Mouse (Mus musculus): ENCODE data around the gene Atp8b4. TPM values are rescaled to one million over a fixed set of nuclear protein-coding genes. Genes with fewer than 3 reads are reported as not detected.
"Not testable (repeated sequence)": the region's sequence is repeated elsewhere in the genome, so short reads cannot be mapped to it uniquely, and the experiment has no call there.

Gene Atp8b4
- polyA plus RNA-seq, 2 experiments: 3.0 to 4.9 TPM

GRCm38 (mm10) chr2:126458661-126459060 is 41.8 kb downstream of the Atp8b4 start:
- DNase-seq (ENCODE audit: low read depth in 3 of 3, low spot score in 3 of 3) (no peak), ATAC-seq (ENCODE audit: insufficient read depth) (no peak)
- Histone ChIP-seq H3K9me3 (ENCODE audit: control insufficient read depth, low read length) (no peaks in the 10 kb centered on the region), H3K4me1 (replicated peaks; ENCODE audit: control insufficient read depth in 2 of 2, insufficient read depth in 2 of 2, low read length in 1 of 2) (no peaks in the 10 kb centered on the region), H3K4me2 (ENCODE audit: low read depth) (no peak overlapping the region), H3K27ac (no peak overlapping the region), H3K9ac (replicated peaks) (no peak overlapping the region), H3K4me3 (ENCODE audit: insufficient read depth in 1 of 2, low read depth in 2 of 2, low read length in 2 of 2) (no peak overlapping the region), H3K36me3 (replicated peaks; ENCODE audit: control insufficient read depth, insufficient read depth, low read depth) (no peaks in the 10 kb centered on the region), H3K27me3 (ENCODE audit: control insufficient read depth, insufficient read depth, low read length) (no peaks in the 10 kb centered on the region)
- no peak for TF ChIP-seq CTCF (IDR thresholded peaks at IDR 0.05; ENCODE audit: low read depth)
- TF ChIP-seq EP300 (IDR thresholded peaks at IDR 0.05; ENCODE audit: low read depth): no peak
- 65% methylated on average over 2 of the region's 2 CpGs for WGBS (ENCODE audit: insufficient replicate concordance)

GRCm38 (mm10) chr2:126457759-126458158 is 42.7 kb downstream of the Atp8b4 start:
- H3K27me3 ChIP-seq (ENCODE audit: control insufficient read depth, insufficient read depth, low read length); H3K4me2 ChIP-seq (ENCODE audit: low read depth); H3K9me3 ChIP-seq (ENCODE audit: control insufficient read depth, low read length); H3K9ac ChIP-seq (replicated peaks); H3K4me1 ChIP-seq (replicated peaks; ENCODE audit: control insufficient read depth in 2 of 2, insufficient read depth in 2 of 2, low read length in 1 of 2); ATAC-seq (ENCODE audit: insufficient read depth); H3K27ac ChIP-seq; H3K4me3 ChIP-seq (ENCODE audit: insufficient read depth in 1 of 2, low read depth in 2 of 2, low read length in 2 of 2); H3K36me3 ChIP-seq (replicated peaks; ENCODE audit: control insufficient read depth, insufficient read depth, low read depth); DNase-seq (ENCODE audit: low read depth in 3 of 3, low spot score in 3 of 3): not testable (repeated sequence)
- TF ChIP-seq CTCF (IDR thresholded peaks at IDR 0.05; ENCODE audit: low read depth): peak; percentile 34
- 16% methylated on average over 2 of the region's 2 CpGs for WGBS (ENCODE audit: insufficient replicate concordance)

- H3K9me3 ChIP-seq (ENCODE audit: control insufficient read depth, low read length): no peaks in the 10 kb centered on the region
- H3K27me3 ChIP-seq (ENCODE audit: control insufficient read depth, insufficient read depth, low read length): no peaks in the 10 kb centered on the region
- no peak overlapping the region for H3K4me3 ChIP-seq (ENCODE audit: insufficient read depth in 1 of 2, low read depth in 2 of 2, low read length in 2 of 2)
- no peak overlapping the region for H3K4me2 ChIP-seq (ENCODE audit: low read depth)
- WGBS (ENCODE audit: insufficient replicate concordance): 60% methylated on average over 7 of the region's 7 CpGs
- no peak overlapping the region for H3K27ac ChIP-seq
- no peaks in the 10 kb centered on the region for H3K36me3 ChIP-seq (replicated peaks; ENCODE audit: control insufficient read depth, insufficient read depth, low read depth)
- H3K4me1 ChIP-seq (replicated peaks; ENCODE audit: control insufficient read depth in 2 of 2, insufficient read depth in 2 of 2, low read length in 1 of 2): no peaks in the 10 kb centered on the region
- no peak overlapping the region for H3K9ac ChIP-seq (replicated peaks)
- no peak for TF ChIP-seq EP300 (IDR thresholded peaks at IDR 0.05; ENCODE audit: low read depth)
- no peak for TF ChIP-seq CTCF (IDR thresholded peaks at IDR 0.05; ENCODE audit: low read depth)
- DNase-seq (ENCODE audit: low read depth in 3 of 3, low spot score in 3 of 3) (no peak), ATAC-seq (ENCODE audit: insufficient read depth) (no peak)
Observed at GRCm38 (mm10) chr2:126450937-126451302, 49.6 kb downstream of the Atp8b4 start.

GRCm38 (mm10) chr2:126450210-126450936 is 50.1 kb downstream of the Atp8b4 start:
- no peak overlapping the region for H3K4me2 ChIP-seq (ENCODE audit: low read depth)
- H3K4me1 ChIP-seq (replicated peaks; ENCODE audit: control insufficient read depth in 2 of 2, insufficient read depth in 2 of 2, low read length in 1 of 2): no peaks in the 10 kb centered on the region
- no peaks in the 10 kb centered on the region for H3K27me3 ChIP-seq (ENCODE audit: control insufficient read depth, insufficient read depth, low read length)
- no peak for TF ChIP-seq EP300 (IDR thresholded peaks at IDR 0.05; ENCODE audit: low read depth)
- TF ChIP-seq CTCF (IDR thresholded peaks at IDR 0.05; ENCODE audit: low read depth): no peak
- H3K27ac ChIP-seq: no peak overlapping the region
- H3K9ac ChIP-seq (replicated peaks): no peak overlapping the region
- no peaks in the 10 kb centered on the region for H3K9me3 ChIP-seq (ENCODE audit: control insufficient read depth, low read length)
- DNase-seq (ENCODE audit: low read depth in 3 of 3, low spot score in 3 of 3): no peak
- no peak overlapping the region for H3K4me3 ChIP-seq (ENCODE audit: insufficient read depth in 1 of 2, low read depth in 2 of 2, low read length in 2 of 2)
- H3K36me3 ChIP-seq (replicated peaks; ENCODE audit: control insufficient read depth, insufficient read depth, low read depth): no peaks in the 10 kb centered on the region
- 77% methylated on average over 14 of the region's 14 CpGs for WGBS (ENCODE audit: insufficient replicate concordance)
- no peak for ATAC-seq (ENCODE audit: insufficient read depth)

GRCm38 (mm10) chr2:126445039-126445438 is 55.4 kb downstream of the Atp8b4 start:
- no peak overlapping the region for H3K27ac ChIP-seq
- no peak for ATAC-seq (ENCODE audit: insufficient read depth)
- TF ChIP-seq CTCF (IDR thresholded peaks at IDR 0.05; ENCODE audit: low read depth) (no peak), EP300 (IDR thresholded peaks at IDR 0.05; ENCODE audit: low read depth) (no peak)

More at GRCm38 (mm10) chr2:126445039-126445438, 55.4 kb downstream of the Atp8b4 start:
- H3K9ac ChIP-seq (replicated peaks): no peak overlapping the region
- H3K4me2 ChIP-seq (ENCODE audit: low read depth): no peak overlapping the region
- no peaks in the 10 kb centered on the region for H3K27me3 ChIP-seq (ENCODE audit: control insufficient read depth, insufficient read depth, low read length)
- no peak for DNase-seq (ENCODE audit: low read depth in 3 of 3, low spot score in 3 of 3)
- no peaks in the 10 kb centered on the region for H3K4me1 ChIP-seq (replicated peaks; ENCODE audit: control insufficient read depth in 2 of 2, insufficient read depth in 2 of 2, low read length in 1 of 2)
- H3K36me3 ChIP-seq (replicated peaks; ENCODE audit: control insufficient read depth, insufficient read depth, low read depth): no peaks in the 10 kb centered on the region
- 48% methylated on average over 6 of the region's 6 CpGs for WGBS (ENCODE audit: insufficient replicate concordance)
- H3K4me3 ChIP-seq (ENCODE audit: insufficient read depth in 1 of 2, low read depth in 2 of 2, low read length in 2 of 2): no peak overlapping the region
- no peaks in the 10 kb centered on the region for H3K9me3 ChIP-seq (ENCODE audit: control insufficient read depth, low read length)
